Mouse (Mus musculus) cerebellum, adult 2 months (tissue): ENCODE data around the gene Vmn2r26.
"Not testable (repeated sequence)": the region's sequence is repeated elsewhere in the genome, so short reads cannot be mapped to it uniquely, and the experiment has no call there.

Experiments used
- CTCF ChIP-seq: fragments of 200-500 bp; IDR thresholded peaks from 2 replicates; pipeline ENCODE4 v1.5.1; 2011; ENCODE audit warnings: low read depth, mild to moderate bottlenecking, control low read depth, low read length, moderate library complexity, borderline replicate concordance; ENCODE audit not compliant: insufficient read depth
- POLR2A ChIP-seq: fragments of 200-500 bp; IDR thresholded peaks from 2 replicates; pipeline ENCODE4 v1.6.1; 2011; ENCODE audit warnings: low read length, control low read depth, borderline replicate concordance; ENCODE audit not compliant: insufficient read depth

DNA sequence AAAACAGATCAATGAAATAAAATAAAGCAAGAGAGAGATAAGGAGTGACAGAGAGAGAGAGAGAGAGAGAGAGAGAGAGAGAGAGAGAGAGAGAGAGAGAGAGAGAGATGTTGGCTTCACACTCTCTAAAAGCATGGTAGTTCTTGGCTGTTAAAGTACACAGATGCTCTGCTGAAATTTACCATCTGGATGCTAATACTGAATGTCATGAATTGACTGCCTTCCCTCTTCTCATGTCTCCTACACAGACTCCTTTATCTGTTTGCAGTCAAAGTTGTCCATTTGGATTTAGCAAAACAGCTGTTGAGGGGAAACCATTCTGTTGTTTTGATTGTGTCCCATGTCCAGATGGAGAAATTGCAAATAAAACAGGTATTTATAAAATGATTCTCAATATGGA, 29.2 kb downstream of the Vmn2r26 start:
- TF ChIP-seq CTCF, POLR2A: not testable (repeated sequence)
